Mouse (Mus musculus) forebrain, embryonic 11.5 days (tissue): Measurements from ENCODE around the gene Trex1. TPM values are rescaled to one million over a fixed set of nuclear protein-coding genes. Genes with fewer than 3 reads are reported as not detected.

Experiments used
- ATAC-seq: fragments of 200-750 bp; cut with Nextera tagmentation; replicated peaks from 2 replicates; pipeline ENCODE4 v1.8.0; 2017; ENCODE audit warnings: moderate TSS enrichment; ENCODE audit not compliant: low FRiP score
- DNase-seq: peaks from one replicate; pipeline ENCODE4 v3.0.0-alpha.2; 2017; ENCODE audit warnings: low spot score
- H3K27ac ChIP-seq: fragments of 300-500 bp; sonication (generic); 2 replicates; pipeline ENCODE4 v1.5.1; 2014; ENCODE audit warnings: low read depth, low read length
- H3K27me3 ChIP-seq: fragments of 300-500 bp; sonication (generic); 2 replicates; pipeline ENCODE4 v1.6.1; 2014; ENCODE audit warnings: mild to moderate bottlenecking, low read length, mixed read lengths; ENCODE audit not compliant: control insufficient read depth, insufficient read depth
- H3K36me3 ChIP-seq: fragments of 300-500 bp; sonication (generic); 2 replicates; pipeline ENCODE4 v1.6.1; 2014; ENCODE audit warnings: mild to moderate bottlenecking, low read length, moderate library complexity, mixed read lengths; ENCODE audit not compliant: control insufficient read depth, insufficient read depth
- H3K4me1 ChIP-seq: fragments of 300-500 bp; sonication (generic); replicated peaks from 2 replicates; pipeline ENCODE4 v1.6.1; 2014; ENCODE audit warnings: low read length, mixed read lengths; ENCODE audit not compliant: control insufficient read depth, insufficient read depth
- H3K4me2 ChIP-seq: fragments of 300-500 bp; sonication (generic); 2 replicates; pipeline ENCODE4 v1.6.1; 2014; ENCODE audit warnings: low read depth, mild to moderate bottlenecking, low read length, moderate library complexity, mixed read lengths; ENCODE audit not compliant: severe bottlenecking
- H3K4me3 ChIP-seq: fragments of 300-500 bp; sonication (generic); 2 replicates; pipeline ENCODE4 v1.5.1; 2014; ENCODE audit warnings: low read depth, low read length
- H3K9ac ChIP-seq: fragments of 300-500 bp; sonication (generic); 2 replicates; pipeline ENCODE4 v1.6.1; 2014; ENCODE audit warnings: low read length
- H3K9me3 ChIP-seq: fragments of 300-500 bp; sonication (generic); 2 replicates; pipeline ENCODE4 v1.6.1; 2016; ENCODE audit warnings: low read length, mixed read lengths; ENCODE audit not compliant: control insufficient read depth
- WGBS: fragments of 180-500 bp; shearing (Covaris S2); extraction: QIAGEN DNeasy Blood & Tissue Kit; methylation state at CpG from one replicate; pipeline ENCODE4 v1.1.7; 2014; 5-methylcytosine and 5-hydroxymethylcytosine counted together
- polyA plus RNA-seq: library from polyadenylated mRNA; unstranded; fragments of >200 nt; fragmentation: Nextera tagmentation; extraction: Ambion mirVana; gene quantifications from 2 replicates; pipeline ENCODE4 v1.2.1, GENCODE M21; 2014

Trex1 gene
- polyA plus RNA-seq, 1 experiment from 2014 or later: 5.9 TPM

- 88% methylated on average over 10 of the region's 10 CpGs for WGBS
- no peak for DNase-seq
- no peaks in the 10 kb centered on the region; the same call in 1 of the 2 replicates for H3K36me3 ChIP-seq
- no peak for ATAC-seq
- no peaks in the 10 kb centered on the region for H3K27me3 ChIP-seq
- H3K4me2 ChIP-seq: no peak overlapping the region
- 0 out of 2 replicates have a peak, but pooled peaks cover 7% of the 10 kb centered on the region for H3K4me1 ChIP-seq
- no peak overlapping the region for H3K4me3 ChIP-seq
- H3K27ac ChIP-seq: no peak overlapping the region
- H3K9ac ChIP-seq: no peak overlapping the region
- H3K9me3 ChIP-seq: no peaks in the 10 kb centered on the region
Observed at GRCm38 (mm10) chr9:109051651-109052489, 7.7 kb downstream of the Trex1 start.

GRCm38 (mm10) chr9:109051011-109051501 lies 8.5 kb downstream of the Trex1 start:
- Histone ChIP-seq H3K27ac (no peak overlapping the region), H3K36me3 (no peaks in the 10 kb centered on the region), H3K4me1 (0 out of 2 replicates have a peak, but pooled peaks cover 7% of the 10 kb centered on the region), H3K9me3 (no peaks in the 10 kb centered on the region), H3K9ac (no peak overlapping the region), H3K4me2 (no peak overlapping the region), H3K27me3 (no peaks in the 10 kb centered on the region), H3K4me3 (no peak overlapping the region)
- DNase-seq (no peak), ATAC-seq (no peak)
- 92% methylated on average over 13 of the region's 13 CpGs for WGBS

DNA sequence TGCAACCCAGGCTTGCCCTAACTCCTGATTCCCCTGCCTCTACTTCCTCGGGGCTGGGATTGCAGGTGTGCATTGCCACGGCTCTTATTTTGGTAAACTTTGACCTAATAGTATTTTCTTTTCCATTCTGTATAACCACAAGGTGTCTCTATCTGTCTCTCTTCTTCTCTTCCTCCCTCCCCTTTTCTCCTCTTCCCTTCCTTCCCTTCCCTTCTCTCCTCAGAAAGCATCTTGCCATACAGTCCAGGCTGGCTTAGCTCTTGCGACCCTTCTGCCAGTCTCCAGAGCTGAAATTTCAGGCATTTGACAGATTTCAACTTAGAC lies 8.9 kb downstream of the Trex1 start:
- ATAC-seq (no peak), DNase-seq (no peak)
- Histone ChIP-seq H3K9ac (no peak overlapping the region), H3K4me3 (no peak overlapping the region), H3K4me2 (no peak overlapping the region), H3K4me1 (0 out of 2 replicates have a peak, but pooled peaks cover 7% of the 10 kb centered on the region), H3K27ac (no peak overlapping the region), H3K36me3 (no peaks in the 10 kb centered on the region), H3K27me3 (no peaks in the 10 kb centered on the region), H3K9me3 (no peaks in the 10 kb centered on the region)
- WGBS: 85% methylated on average over 3 of the region's 3 CpGs

DNA sequence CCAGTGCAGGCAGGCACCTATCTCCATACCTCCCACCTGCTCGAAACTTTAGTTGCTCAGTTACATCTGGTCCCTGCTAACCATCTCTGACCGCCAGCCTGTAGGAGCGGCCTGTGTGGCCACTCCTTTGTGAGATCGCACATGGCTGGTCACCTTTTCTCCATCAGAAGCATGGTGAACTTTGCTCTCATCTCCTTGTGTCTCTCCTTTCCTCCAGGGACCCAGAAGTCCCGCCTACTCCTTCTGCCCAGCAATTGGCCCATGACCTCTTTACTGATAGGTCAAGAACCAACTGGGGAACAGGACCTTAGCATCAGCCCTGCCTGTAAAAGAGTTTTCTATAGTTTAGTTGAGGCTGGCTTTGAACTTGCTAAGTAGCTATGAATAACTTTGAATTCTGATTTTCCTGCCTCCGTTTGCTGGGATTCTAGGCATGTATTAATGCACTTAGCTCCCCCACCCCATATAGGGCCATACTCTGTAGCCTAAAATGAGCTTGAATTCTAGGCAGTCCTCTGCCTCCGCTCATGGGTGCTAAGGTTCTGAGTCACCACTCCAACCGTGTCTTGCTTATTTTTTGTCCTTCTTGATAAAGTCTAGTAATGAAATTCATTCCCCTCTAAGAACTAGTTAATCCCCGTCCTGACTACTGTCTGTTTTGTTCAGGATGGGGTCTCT lies 9.4 kb downstream of the Trex1 start:
- H3K4me1 ChIP-seq: 0 out of 2 replicates have a peak, but pooled peaks cover 5% of the 10 kb centered on the region
- no peaks in the 10 kb centered on the region for H3K9me3 ChIP-seq
- ATAC-seq (no peak), DNase-seq (no peak)
- no peak overlapping the region for H3K4me2 ChIP-seq
- WGBS: 84% methylated on average over 9 of the region's 9 CpGs
- H3K27me3 ChIP-seq: no peaks in the 10 kb centered on the region
- no peak overlapping the region for H3K27ac ChIP-seq
- H3K9ac ChIP-seq: no peak overlapping the region
- H3K36me3 ChIP-seq: no peaks in the 10 kb centered on the region
- no peak overlapping the region for H3K4me3 ChIP-seq

DNA sequence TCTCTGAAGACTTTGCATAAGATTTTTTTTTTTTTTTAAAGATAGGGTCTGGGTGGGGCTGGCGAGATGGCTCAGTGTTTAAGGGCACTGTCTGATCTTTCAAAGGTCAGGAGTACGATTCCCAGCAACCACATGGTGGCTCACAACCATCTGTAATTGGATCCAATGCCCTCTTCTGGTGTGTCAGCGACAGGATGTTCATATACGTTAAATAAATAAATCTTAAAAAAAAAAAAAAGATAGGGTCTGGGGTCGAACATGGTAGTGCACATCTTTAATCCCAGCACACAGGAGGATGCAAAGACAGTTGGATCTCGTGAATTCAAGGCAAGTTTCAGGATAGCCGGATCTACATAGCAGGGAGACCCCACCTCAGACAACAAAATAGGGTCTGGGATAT lies 10.2 kb downstream of the Trex1 start:
- DNase-seq: no peak
- WGBS: 79% methylated on average over 7 of the region's 7 CpGs

DNA sequence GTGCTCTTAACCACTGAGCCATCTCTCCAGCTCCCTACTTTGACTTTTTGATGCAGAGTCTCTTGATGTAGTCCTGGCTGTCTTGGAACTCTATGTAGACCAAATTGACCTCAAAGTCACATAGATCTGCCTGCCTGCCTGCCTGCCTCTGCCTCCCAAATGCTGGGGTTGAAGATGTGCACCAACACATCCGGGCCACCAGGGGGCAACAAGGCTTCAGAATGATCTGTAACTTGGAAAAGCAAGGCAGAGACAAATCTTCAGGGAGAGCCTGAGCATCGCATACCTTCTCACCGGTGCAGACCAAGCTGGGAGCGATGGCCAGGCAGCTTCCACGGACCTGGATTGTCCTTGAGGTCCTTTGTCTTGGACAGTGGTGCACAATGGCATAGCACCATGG lies 13.2 kb downstream of the Trex1 start:
- no peaks in the 10 kb centered on the region for H3K4me1 ChIP-seq
- no peak overlapping the region for H3K4me3 ChIP-seq
- H3K9ac ChIP-seq: no peak overlapping the region
- no peak overlapping the region for H3K27ac ChIP-seq
- no peaks in the 10 kb centered on the region for H3K9me3 ChIP-seq
- ATAC-seq: no peak
- no peaks in the 10 kb centered on the region for H3K27me3 ChIP-seq
- H3K36me3 ChIP-seq: no peaks in the 10 kb centered on the region
- DNase-seq: peak; percentile 70
- H3K4me2 ChIP-seq: no peak overlapping the region
- WGBS: 37% methylated on average over 5 of the region's 5 CpGs

More for the DNA sequence above, 10.2 kb downstream of the Trex1 start:
- Histone ChIP-seq H3K9me3 (no peaks in the 10 kb centered on the region), H3K4me1 (0 out of 2 replicates have a peak, but pooled peaks cover under 1% of the 10 kb centered on the region), H3K27me3 (no peaks in the 10 kb centered on the region), H3K4me3 (no peak overlapping the region), H3K36me3 (no peaks in the 10 kb centered on the region), H3K4me2 (no peak overlapping the region), H3K27ac (no peak overlapping the region), H3K9ac (no peak overlapping the region)
- no peak for ATAC-seq

GRCm38 (mm10) chr9:109041351-109041750 lies 18.2 kb downstream of the Trex1 start:
- H3K9me3 ChIP-seq: no peaks in the 10 kb centered on the region
- ATAC-seq: no peak
- 77% methylated on average over 7 of the region's 7 CpGs for WGBS
- no peak overlapping the region for H3K9ac ChIP-seq
- no peaks in the 10 kb centered on the region for H3K4me1 ChIP-seq
- H3K4me3 ChIP-seq: no peak overlapping the region
- no peak overlapping the region for H3K4me2 ChIP-seq
- no peaks in the 10 kb centered on the region for H3K36me3 ChIP-seq
- no peak for DNase-seq
- no peaks in the 10 kb centered on the region for H3K27me3 ChIP-seq
- H3K27ac ChIP-seq: no peak overlapping the region

- no peak for ATAC-seq
- Histone ChIP-seq H3K9me3 (no peaks in the 10 kb centered on the region), H3K4me1 (no peaks in the 10 kb centered on the region), H3K36me3 (no peaks in the 10 kb centered on the region), H3K4me3 (no peak overlapping the region), H3K27ac (no peak overlapping the region), H3K9ac (no peak overlapping the region), H3K4me2 (no peak overlapping the region), H3K27me3 (no peaks in the 10 kb centered on the region)
- WGBS: 70% methylated on average over 6 of the region's 6 CpGs
- no peak for DNase-seq
Observed at GRCm38 (mm10) chr9:109040906-109041305, 18.6 kb downstream of the Trex1 start.
